Mouse (Mus musculus): Measurements from ENCODE around the gene Sertad4. TPM values are rescaled to one million over a fixed set of nuclear protein-coding genes. Genes with fewer than 3 reads are reported as not detected.

The Sertad4 gene
- total RNA-seq, 4 experiments from 2014 or later, result 13.4 to 17.3 (median 14.7) TPM

- DNase-seq (ENCODE audit: low spot score in 2 of 2), result no peak
Measured at GRCm38 (mm10) chr1:192852047-192852446, 3.5 kb downstream of the Sertad4 start.

- DNase-seq (ENCODE audit: low spot score in 2 of 2), result no peak
Measured at GRCm38 (mm10) chr1:192851640-192852039, 3.9 kb downstream of the Sertad4 start.

DNA sequence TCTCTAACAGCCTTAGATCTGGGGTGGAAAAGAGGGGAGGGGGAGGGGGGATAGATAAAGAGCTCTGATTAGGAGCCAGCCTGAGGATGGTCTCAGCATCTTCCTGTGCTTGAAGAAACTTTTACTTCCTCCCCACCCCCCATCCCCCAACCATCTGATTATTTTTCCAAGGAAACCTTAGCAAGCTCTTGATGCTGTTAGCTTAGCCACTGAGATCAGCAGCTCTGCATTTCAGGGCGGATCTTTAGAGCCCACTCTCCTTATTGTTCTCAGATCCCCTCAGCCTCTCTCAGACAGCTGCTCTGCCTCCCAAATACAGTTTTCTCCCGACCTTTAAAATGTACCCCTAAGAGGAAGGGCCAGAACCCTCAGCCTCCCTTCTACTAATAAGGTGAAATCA is 4.4 kb downstream of the Sertad4 start:
- no peak for DNase-seq (ENCODE audit: low spot score in 2 of 2)

GRCm38 (mm10) chr1:192849616-192850015 is 5.9 kb downstream of the Sertad4 start:
- no peak for DNase-seq (ENCODE audit: low spot score in 2 of 2)

DNA sequence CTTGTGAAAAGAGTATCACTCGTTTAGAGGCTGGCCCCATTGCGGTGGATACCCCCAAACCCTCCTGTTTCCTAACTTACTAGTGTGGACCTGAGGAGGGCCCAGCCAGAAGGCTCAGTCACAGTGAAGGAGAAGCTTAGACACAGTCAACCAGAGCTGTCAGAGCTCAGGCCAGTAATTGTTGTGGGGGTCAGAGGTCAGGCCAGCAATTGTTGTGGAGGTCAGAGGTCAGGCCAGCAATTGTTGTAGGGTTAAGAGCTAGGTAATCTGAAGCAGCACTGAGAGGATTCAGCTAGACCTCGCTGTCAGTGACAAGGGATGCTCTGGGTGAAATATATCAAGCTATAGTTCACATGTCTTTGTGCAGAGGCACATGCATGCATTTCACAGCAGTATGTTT is 8.3 kb downstream of the Sertad4 start:
- no peak for DNase-seq (ENCODE audit: low spot score in 2 of 2)

DNA sequence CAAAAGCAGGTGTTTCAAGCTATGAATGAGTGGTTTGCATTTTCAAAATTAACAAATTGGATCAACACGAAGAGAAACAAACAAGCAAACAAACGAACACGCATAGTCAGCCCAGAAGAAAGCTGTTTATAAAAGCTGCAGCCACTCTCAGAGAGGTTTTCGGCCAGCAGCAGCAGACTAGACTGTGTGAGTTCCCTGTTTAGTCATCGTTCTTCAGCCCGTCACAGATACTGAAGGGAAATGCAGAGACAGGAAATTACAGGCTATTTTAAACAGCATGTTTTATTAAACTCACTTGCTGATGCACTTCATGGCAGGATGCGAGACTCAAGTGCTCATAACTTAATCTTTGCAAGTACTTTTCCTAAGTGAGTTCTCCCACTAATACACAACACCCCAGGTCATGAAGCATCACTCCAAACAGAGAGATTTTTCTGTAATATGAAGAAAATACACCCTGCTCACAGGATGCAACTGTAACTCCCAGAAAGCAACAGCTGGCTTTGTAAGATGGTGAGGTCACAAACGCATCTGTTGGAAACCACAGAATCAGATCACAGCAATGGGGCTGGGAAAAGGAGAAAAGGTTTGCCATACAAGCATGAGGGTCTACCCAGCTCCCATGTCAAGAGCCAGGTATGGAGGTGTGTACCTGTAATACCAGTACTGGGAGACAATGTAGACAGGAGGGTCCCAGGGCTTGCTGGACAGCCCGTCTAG is 14.3 kb downstream of the Sertad4 start:
- no peak for DNase-seq (ENCODE audit: low spot score in 2 of 2)

DNA sequence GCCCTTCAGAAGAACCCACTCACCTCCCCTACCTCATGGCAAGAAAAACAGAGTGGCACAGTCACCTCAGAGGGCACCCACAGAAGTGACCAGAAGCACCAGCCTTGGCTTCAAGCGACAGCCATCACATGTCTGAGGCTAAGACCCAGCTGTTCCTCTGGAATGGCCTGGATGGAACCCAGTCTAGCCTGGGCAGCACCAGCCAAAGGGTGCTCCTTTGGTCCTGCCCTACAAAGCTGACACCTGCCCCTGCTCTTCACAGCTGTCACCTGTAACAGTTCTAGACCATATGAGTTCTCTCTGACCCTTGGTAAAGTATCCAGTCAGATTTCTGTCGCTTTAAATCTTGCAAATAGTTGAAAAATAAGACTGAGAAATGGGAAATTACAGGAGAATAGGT is 14.9 kb downstream of the Sertad4 start:
- DNase-seq (ENCODE audit: low spot score in 2 of 2), result no peak

GRCm38 (mm10) chr1:192835211-192835681 is 20.3 kb downstream of the Sertad4 start:
- no peak for DNase-seq (ENCODE audit: low spot score in 2 of 2)

DNA sequence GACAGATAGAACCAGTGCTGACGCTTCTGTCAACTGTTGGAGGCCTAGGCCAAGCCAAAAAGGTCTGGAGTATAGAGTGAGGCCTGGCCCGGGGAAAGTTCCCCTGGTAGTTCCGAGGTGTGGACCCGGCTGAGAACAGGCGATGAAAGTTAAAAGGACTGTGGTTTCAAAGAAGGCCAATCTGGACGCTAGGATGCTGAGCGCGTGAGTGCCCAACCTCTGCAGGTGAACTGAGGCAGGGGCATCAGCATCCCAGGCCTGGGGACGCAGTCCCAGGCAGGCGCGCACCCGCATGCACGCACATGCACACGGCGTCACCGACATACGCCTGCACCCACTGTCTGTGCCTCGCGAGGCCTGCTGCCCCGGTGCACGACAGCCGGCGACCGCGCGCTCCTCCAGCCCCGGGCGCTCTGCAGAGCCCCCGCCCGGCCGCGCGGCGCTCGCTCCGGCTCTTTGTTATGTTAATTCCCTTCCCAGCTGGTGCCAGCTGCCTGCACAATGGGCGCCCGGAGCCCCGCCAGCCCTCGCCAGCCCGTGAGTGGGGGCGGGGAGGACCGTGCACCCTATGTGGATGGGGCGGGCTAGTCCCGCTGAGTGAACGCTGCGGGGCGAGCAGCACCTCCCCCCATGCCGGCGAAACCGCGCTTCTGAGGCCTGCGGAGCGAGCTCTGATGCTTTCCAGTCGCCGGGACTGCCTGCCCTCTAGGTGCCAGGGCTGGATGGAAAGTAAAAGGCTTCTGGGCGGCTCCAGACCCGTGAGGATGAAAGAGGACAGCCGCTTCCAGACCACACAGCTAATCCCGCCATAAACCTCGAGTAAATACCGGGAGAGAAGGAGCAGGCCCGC is 21.0 kb downstream of the Sertad4 start:
- peak; percentile 61 to 71 for DNase-seq (ENCODE audit: low spot score in 2 of 2)

DNA sequence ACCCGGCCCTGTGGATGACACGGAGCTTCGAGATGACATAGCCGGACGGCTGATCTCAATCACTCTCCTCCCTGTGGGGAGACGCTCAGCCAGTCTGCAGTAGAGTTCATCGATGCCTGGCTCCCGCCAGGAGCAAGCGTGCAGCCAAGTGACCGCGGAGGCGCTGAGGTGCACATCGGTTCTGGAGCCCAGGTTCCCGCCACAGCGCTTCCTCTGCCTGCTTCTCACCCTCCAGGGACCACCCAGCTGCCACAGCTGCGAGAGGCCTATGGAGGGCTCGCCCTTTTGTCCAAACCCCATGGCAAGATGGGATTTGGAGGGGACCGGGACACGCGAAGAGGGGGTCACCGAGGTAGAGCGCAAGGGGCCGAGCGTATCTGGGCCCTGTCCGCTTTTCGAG is 22.0 kb downstream of the Sertad4 start:
- DNase-seq (ENCODE audit: low spot score in 2 of 2), result no peak

GRCm38 (mm10) chr1:192833097-192833496 is 22.5 kb downstream of the Sertad4 start:
- DNase-seq (ENCODE audit: low spot score in 2 of 2), result no peak

DNA sequence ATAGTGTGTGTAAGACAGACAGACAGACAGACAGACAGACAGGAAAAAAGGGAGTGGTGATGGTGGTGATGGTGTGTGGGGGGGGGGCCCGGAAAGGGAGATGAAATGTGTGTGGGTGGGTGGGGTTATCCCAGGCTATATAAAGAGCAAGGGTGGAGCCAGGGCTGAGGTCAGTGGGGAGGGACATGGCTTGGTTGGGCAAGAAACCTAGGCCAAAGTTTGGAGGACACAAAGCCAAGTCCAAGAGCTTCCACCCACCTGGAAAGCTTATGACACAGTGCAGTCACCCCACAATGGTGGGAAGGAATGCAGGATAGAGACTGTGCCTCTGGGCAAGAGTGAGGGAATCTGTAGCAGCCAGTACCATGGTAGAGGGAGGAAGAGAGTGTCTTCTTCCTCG is 23.2 kb downstream of the Sertad4 start:
- DNase-seq (ENCODE audit: low spot score in 2 of 2), result no peak

DNA sequence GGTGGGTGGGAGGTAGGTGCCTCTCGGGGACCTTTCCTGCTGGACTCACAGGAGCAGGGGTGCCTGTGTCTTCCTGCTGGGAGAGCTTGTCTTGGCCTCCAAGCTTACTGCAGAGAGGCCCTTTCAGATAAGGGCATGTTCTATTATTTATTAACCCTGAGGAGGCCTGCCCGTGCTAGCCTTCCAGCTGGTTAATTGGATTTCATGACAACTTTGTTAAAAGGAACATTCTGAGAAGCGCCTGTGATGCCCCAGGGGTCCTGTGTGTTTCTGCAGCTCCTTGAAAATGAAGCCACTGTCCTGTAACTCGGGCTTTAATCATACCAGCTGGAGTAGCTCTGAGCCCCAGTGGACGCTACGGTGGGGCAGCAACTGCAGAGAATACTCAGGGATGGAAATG is 25.1 kb downstream of the Sertad4 start:
- no peak for DNase-seq (ENCODE audit: low spot score in 2 of 2)

DNA sequence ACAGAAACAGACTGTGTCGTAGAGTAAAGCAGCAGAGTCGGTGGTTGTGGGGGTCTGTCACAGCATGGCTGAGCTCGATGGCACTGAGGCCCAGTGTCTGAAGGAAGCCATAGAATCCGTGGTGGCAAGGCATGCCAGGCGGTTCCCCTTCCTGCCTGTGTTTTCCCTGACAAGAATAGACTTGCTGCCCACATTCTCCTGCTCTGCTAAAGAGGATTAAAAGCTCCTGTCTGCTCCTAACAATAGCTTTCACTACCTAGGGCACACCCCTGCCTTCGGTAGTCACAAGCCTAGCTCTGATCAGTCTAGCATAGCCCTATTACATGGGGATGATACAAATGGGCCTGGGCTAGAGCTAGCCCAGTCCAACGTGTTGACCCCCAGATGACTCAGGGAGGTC is 26.6 kb downstream of the Sertad4 start:
- no peak for DNase-seq (ENCODE audit: low spot score in 2 of 2)

- no peak for DNase-seq (ENCODE audit: low spot score in 2 of 2)
Measured at GRCm38 (mm10) chr1:192827955-192828354, 27.6 kb downstream of the Sertad4 start.

DNA sequence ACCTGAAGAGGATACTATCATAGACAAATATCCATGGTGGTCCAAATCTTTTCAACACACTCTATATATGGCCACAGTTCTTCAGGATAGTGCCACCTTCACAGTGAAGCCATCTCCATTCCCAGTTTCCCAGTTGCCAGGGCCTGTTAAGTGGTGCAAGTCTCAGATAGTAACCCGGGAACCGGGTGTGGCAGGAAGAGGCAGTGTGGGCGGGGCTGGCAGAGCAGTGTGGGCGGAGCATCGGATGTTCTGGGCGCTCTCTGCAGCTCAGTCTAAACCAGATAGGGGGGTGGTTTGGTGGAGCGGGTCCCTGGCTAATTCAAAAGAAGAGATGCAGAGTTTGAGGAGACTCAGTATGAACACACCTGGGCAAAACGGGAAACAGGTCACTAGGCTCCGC is 29.8 kb downstream of the Sertad4 start:
- DNase-seq (ENCODE audit: low spot score in 2 of 2), result no peak

- no peak for DNase-seq (ENCODE audit: low spot score in 2 of 2)
Measured at GRCm38 (mm10) chr1:192822652-192823525, 32.7 kb downstream of the Sertad4 start.

DNA sequence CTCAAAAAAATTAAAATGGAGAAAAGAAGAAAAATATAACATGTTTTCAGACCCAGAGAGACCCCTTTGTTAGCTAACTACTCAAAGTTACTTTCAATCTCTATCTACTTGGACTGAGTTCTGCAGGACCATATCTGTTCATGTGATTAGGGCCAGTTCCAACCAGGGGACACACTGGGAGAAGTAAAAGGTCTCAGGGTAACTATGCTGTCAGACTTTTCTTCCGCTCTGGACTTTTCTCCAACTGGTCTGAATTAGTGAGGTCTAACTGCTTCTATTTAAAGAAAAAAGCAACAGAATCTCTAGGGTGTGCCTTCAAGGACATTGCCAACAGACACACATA is 33.3 kb downstream of the Sertad4 start:
- no peak for DNase-seq (ENCODE audit: low spot score in 2 of 2)

DNA sequence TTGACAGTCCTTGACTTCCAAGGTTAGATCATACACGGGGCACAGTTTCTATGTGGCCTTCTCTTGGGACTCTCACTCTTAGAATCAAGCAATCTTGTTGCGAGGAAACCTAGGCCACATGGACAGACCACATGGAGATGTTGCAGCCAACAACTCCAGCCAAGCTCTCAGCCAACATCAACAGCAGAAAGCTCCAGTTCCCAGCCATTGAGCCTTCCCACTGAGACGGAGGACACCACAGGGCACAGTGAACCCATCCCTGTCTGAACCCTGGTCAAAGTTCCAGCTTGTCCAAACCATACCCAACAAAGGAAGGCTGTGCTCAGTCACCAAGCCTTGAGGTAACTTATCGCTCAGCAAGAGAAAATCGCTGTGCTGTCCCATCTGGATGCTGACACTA is 37.2 kb downstream of the Sertad4 start:
- no peak for DNase-seq (ENCODE audit: low spot score in 2 of 2)

GRCm38 (mm10) chr1:192815789-192816188 is 39.8 kb downstream of the Sertad4 start:
- DNase-seq (ENCODE audit: low spot score in 2 of 2), result no peak

DNA sequence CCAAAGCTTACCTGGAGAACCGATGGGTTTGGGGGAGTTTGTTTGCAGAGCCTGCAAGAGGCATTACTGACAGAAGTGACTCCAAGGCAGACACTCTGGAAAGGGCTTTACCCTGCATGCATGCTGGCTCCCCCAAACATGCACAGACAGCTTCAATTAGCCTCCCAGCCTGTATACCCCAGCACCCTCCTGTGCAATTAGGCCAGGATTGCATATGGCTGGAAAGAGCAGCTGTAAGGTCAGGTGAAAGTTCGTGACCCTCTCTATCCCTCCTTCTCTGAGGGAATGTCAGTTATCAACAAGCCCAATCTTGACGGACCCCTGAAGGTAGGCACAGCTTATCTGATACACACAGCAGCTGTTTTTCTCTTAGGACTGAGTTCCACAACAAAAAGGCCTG is 40.9 kb downstream of the Sertad4 start:
- no peak for DNase-seq (ENCODE audit: low spot score in 2 of 2)

- no peak for DNase-seq (ENCODE audit: low spot score in 2 of 2)
Measured at GRCm38 (mm10) chr1:192812758-192813157, 42.8 kb downstream of the Sertad4 start.

Measured in layer of hippocampus, adult 8-10 months (tissue).